Mouse (Mus musculus) regulatory T cell (primary cell): ENCODE results near the gene Zfp868.
"Not testable (repeated sequence)": the region's sequence is repeated elsewhere in the genome, so short reads cannot be mapped to it uniquely, and the experiment has no call there.

Experiments used
- in situ Hi-C: fragments of 300-600 bp; cut with MboI, MseI; formaldehyde crosslinking; loops from one replicate; pipeline ENCODE4 v1.15.1; 2025; ENCODE audit warnings: high pct_unique_total_duplicates

The Zfp868 gene

DNA sequence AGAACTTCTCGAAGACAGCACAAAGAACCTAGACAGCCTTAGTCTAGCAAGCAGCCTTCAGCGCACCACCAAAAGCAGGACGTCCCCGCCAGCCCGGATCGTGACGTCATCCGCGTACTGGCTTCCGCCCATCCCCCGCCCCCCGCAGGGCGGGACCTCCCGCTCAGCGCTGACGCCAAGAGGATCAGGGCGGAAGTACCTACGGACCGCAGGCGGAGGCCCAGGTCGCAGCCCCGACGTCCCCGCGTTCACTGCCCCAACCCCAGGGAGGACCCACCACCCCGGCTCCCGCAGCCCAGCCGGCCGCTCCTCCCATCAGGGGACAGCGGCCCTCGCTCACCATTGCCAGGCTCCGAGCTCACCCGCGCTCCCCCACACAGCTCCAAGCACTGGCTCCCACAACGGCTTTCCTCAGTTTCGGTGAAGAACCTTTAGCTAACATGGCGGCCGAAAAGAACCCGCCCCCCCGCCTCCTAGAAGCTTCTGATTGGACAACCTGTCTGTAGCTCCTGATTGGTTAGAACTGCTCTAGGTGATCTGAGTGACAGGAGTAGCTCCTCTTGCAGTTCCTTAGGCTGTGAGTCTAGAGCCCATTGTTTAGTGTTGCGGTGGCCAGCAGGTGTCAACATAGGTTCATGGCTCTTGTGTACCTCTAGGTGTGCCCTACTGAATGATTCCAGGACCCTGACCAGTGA, at the start of gene Zfp868:
Gene Zfp868, minus strand, starts transcription at position 454 of the 695 bp plus-strand sequence.
- in situ Hi-C loops = no loop called here

DNA sequence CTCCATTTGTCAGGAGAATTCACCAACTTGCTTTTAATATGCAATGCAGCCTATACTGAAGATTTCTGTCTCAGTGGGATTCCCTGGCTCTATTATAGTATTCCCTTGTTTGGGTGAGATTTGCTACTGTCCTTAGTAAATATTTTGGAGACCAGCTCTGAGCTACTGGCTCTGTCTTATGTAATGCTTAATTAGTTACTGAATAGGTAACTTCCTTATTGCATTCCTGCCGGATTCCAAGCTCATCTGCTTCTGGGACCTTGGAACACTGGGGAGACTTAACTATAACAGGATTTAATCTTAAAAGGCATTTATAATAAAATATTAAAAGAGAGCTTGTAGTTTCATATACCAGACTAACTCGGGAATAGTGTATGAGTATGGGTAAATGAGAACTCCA, 39.7 kb upstream of the Zfp868 start:
- in situ Hi-C loops = not testable (repeated sequence)

DNA sequence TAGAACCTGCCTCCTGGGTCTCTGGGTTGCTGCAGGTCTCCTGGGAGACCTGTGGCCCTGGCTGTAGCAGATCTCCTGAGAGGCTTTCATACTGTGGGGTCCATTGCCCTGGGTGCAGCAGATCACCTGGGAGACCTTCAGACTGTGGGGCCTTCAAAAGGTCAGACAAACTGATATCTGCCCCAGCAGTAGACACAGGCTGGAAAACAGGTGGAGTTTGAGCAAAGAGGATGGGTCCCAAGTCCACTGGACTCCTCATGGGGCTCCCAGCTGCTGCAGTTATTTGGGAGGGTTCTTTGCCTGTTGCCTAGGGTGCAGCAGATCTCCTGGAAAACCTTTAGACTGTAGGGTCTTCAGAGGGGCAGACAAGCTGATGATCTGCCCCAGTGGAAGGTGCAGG, 35.9 kb upstream of the Zfp868 start:
- in situ Hi-C loops = no loop called here

DNA sequence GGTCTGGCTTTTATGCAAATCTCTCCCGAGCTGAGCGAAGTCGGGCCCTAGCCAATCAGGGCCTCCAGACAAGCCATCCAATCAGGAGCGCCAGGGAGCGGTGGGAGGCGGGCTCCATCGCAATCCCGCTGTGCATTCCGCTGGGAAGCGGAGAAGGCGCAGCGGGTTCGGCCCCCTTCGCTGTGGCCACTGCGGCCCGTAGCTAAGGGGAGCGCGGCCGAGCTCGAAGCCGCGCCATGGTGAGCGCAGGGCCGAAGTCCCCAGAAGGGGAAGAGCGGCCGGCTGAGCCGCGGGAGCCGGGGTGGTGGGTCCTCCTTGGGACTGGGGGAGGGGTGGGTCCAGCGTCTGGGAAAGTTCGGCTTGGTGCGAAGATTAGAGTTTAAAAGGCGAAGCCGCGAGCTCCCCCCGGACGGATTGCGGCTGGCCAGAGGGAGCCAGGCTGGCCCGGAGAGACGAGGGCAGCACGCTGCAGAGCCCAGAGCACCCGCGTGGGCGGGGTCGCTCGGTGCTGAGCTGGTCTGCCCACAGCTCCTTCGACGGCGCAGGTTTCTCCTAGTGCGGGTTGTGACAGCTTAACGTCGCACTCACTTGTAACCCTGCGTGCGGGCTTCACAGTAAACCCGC, 29.1 kb upstream of the Zfp868 start, which contains the start of gene Zfp964:
Gene Zfp964, plus strand, starts transcription at position 122 of the 624 bp plus-strand sequence.
- in situ Hi-C loops = no loop called here

DNA sequence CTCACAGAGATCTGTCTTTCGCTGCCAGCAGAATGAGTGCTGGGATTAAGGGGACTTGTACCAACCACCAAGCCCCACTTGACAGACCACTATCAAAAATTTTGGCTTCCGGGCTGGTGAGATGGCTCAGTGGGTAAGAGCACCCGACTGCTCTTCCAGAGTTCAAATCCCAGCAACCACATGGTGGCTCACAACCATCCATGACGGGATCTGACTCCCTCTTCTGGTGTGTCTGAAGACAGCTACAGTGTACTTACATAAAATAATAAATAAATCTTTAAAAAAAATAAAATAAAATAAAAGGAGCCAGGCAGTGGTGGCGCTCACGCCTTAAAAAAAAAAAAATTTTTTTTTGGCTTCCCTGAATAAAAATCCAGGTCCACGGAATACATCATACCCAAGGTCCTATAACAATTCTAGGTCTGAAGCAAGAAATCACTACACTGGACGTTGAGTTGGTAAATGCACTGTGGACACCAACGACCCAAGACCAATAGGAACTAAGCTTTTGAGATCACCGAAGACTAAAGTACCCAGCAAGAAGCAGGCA, 28.5 kb upstream of the Zfp868 start:
- in situ Hi-C loops = no loop called here

DNA sequence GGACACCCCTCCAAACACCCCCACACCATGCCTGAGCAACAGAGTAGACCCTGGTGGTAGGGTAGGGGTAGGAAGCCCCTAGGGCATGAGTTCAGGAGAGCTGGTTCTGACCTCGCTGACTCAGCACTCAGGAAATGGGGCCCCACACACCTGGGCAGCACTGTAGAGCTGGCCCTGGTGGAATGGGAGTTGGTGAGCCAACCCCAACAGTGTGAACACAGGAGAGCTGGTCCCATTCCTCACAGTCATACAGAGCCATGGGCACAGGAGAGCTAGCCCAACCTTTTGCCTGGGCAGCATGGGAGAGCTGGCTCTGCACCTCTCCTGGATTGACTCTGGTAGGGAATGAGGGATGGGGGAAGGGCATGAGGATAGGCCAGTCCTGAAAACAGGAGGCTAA, 7.3 kb downstream of the Zfp868 start:
- in situ Hi-C loops = loop anchor here (5.0 to 10.0 kb wide), 2 partner anchors 94 to 1287 kb away; partner anchors contain the start of genes Map1s and Zfp869

DNA sequence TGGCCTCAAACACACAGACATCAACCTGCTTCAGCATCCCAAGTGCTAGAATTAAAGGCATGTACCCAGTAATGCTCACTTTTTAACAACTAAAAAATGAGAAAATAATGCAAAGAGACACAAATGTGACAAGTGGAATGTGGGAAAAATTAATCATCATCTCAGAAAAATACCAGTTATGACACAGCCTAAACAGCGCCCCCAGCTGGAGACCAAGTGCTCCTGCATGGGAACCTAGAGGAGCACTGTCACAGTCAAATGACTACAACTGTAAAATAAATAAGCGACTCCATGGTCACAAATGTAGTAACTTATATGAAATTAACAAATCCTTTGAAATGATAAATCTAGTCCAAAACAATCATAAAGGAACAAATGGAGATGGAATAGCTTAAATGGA, 10.7 kb downstream of the Zfp868 start:
- in situ Hi-C loops = loop anchor here (5.0 to 10.0 kb wide), 2 partner anchors 98 to 1290 kb away; partner anchors contain the start of genes Map1s and Zfp869

DNA sequence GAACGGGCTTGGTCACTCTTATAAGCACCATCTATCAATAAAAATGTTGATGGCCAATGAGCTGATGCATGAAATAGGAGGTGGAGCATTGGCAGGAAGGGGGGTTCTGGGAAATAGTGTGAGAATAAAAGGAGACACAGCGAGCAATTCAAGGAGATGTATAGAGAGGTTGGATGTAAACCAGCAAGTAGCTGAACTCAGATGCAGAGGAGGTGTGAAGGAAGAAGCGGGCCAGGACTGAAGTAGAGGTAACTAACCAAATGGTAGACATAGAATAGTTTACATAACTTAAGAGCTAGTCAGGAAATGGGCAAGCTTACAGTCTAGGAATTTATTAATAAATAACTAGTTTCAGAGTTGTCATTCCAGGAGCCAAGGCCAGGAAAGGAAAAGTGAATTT, 27.8 kb downstream of the Zfp868 start:
- in situ Hi-C loops = not testable (repeated sequence)

DNA sequence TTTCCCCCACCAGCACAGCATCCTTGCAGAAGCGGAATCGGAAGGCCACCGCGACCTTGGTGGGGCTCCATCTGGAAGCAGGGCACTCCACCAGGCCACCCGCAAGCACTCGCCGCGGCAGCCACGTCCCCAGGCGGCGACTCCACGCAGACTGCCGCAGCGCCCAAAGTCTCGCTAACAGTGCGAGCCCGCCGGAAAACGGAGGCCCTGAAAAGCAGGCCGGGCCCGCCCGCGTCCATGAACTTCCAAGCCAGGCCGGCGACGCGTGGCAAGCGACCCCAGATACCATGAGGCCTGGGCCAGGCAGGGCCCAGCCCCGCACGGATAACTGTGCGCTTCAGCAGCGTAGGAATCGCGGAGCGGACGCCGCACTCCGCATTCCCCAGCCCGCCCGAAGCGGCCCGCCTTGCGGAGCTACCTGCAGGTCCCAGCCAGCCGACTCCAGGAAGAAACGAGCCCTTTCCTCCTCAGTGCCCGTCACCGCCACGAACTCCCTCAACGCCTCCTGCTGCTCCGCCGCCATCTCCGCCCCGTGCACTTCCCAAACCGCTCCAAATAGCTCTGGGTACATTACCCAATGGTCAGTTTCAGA, 40.6 kb downstream of the Zfp868 start:
- in situ Hi-C loops = no loop called here

DNA sequence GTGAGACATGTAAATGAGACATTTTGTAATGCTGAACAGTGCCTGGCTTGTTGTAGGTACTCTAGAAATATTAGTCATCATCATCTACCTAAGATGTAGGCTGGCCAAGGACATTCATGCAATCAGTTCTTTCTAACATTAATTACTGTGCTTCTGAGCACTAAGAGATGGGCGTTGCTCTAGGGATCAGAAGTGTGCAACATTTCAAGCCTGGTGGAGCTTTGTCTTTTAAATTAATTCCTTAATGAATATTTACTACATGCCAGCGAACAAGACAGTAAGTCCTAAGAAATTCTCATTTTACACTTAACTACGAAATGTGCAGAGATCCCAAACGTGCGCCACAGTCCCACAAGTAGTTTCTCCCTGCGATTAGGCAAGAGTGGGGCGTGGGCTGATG, 41.1 kb downstream of the Zfp868 start:
- in situ Hi-C loops = not testable (repeated sequence)
